Mouse (Mus musculus) heart, adult 11 months (tissue): ENCODE data around the gene Ttn.
"Not testable (repeated sequence)": the region's sequence is repeated elsewhere in the genome, so short reads cannot be mapped to it uniquely, and the experiment has no call there.

Experiments used
- DNase-seq: peaks from one replicate; pipeline ENCODE4 v3.0.0; 2022

Ttn gene

DNA sequence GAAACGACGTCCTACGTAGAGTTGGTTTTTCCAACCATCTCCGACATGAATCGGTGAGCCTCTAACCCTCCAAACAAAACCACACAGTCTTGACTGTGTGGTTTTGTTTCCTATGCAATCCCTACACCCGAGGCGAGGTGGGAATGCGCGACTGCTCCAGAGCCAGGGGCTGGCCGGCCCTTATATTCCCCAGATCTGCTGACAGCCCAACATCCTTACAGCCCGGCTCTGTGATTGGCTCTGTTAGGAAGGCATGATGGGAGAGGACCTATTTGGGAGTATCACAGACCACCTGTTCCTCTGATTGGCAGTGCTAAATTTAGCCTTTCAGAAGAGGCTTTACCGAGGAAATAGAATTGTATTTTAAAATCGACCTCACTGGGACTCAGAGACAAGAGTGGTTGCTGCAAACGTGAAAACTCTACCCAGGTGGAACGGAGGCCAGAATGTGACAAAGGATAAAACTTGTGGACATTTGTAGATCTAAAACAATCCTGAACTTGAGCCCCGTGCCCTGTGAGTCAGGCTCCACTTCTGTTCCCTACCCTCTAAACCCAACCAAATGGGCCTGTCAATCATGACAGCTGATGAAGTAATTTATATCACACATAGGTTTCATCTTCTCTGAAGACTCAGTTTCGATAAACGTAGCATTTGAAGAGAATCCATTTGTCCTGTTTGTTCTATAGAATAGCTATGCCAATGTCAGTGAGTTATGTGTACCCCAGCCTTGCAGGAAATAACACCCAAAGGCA, at the start of gene Ttn:
Gene Ttn (minus strand): TSS at position 157 of the 755 bp plus-strand sequence.
- DNase-seq, result peak; percentile 98

DNA sequence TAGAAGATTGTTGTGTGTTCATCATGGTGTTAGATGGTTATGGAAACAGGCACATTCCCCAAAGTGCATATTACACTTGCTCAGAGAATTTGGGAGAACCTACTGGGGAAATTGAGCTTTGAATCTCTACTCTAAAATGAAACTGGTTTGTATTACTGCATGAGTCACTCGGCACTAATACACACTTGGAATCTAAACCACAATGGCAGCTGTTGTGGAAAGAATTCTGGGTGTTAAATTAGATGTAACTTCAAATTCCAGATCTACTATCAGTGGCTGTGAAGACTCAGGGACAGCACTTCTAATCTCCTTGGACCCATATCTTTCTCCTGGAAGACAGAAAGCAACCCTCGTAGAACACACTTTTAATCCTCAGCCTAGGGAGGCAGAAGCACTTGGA, 38.3 kb upstream of the Ttn start:
- peak; percentile 34 for DNase-seq

DNA sequence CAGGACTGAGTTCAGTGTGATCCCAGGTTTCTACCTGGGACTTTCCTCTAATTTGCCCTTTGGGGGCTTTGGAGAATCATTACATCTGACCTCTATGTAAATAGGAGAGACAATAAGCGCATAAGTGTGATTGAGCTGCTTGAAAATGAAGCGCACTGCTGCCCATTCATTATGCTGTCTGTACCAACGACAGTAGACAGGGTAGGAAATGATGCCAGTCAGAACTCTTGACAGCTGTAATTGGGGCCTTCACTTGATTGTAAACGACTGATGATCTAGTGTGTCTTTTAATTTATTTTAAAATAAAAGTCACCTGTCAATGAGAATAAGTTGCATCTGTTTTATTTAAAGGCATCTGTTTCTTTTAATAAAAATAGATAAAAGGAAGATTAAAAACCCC, 35.4 kb upstream of the Ttn start:
- DNase-seq, result no peak

DNA sequence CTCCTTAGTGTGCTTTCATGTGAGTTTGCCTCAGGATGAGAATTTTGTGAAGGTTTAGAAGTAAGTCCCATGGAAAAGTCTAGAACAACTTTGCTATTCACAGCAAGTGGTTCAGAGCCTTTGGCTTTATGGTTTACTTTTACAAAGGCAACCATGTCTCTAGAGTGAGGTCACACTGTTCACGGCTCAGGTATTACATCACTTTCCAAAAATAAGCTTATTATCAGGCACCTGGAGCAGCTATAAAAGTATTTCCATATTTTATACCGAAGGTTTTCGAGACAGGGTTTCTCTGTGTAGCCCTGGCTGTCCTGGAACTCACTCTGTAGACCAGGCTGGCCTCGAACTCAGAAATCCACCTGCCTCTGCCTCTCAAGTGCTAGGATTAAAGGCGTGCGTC, 31.1 kb upstream of the Ttn start:
- not testable (repeated sequence) for DNase-seq

DNA sequence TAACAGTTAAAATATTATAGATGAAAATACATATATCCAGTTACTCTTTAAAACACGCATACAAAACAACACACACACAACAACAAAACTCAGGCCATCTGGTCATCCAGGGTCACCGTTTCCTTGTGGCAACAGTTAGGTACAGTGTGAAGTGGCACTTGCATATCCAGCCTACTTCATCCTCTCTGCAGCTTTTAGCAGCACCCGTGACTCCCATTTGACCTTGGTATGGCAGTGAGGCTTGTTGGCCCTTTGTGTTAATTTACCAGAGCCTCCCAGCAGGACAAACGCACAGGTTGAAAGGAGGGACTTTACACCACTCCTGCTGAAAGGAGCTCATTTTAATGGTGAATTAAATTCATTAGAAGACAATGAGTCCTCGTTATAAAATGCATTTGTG, 29.6 kb upstream of the Ttn start:
- DNase-seq, result peak; percentile 96

DNA sequence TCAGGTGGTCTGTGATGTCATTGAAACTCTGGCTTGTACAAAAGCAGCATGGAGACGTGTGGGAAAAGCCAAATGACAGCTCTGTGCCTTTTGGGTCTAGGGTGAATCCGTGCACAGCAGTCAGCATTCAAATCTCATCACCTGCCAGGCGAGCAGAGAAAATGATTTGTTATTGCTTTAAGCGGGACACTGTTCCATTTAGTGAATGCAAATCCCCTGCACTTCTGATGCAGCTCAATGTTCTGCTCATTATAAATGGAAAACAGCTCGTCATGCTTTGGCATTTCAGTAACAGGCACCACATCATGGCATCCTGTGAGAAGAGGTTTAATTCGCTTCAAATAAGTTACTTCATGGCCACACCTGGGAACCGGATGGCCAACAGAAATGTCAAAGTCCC, 24.7 kb upstream of the Ttn start:
- no peak for DNase-seq

DNA sequence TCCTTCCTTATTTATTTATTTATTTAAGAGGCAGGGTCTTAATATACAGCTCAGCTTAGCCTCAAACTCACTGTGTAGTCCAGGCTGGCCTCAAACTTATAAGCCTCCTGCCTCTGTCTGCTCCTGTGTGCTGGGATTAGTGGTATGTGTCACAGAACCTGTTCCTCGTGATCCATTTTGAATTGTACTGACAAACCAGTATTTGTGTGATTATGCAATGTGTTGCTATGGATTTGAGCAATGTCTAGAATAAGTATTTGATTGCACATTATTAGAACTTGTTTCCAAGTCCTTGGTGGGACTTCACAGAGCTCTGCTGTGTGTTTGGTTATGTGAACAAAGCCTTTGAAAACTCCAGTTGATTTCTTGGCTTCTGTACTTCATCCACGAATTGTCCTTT, 20.8 kb upstream of the Ttn start:
- no peak for DNase-seq

DNA sequence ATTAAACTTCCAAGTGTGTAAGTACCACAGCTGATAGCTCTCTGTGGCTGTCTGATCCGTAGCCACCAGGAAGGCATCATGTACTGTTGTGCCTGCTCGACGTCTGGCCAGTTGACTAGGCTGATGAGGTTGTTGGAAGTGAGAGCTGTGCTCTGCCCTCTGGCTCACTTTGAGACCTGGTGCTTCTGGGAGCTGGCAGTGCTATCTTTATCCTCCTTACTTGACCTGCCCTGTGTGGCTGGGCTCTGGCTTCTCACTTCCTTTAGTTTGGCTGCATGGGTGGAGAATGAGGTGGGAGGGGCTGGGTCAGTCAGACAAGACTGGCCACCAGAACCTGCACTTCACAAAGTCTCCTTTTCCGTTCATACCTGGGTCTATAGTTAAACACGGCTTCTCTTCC, 16.0 kb upstream of the Ttn start:
- DNase-seq, result peak; percentile 98

DNA sequence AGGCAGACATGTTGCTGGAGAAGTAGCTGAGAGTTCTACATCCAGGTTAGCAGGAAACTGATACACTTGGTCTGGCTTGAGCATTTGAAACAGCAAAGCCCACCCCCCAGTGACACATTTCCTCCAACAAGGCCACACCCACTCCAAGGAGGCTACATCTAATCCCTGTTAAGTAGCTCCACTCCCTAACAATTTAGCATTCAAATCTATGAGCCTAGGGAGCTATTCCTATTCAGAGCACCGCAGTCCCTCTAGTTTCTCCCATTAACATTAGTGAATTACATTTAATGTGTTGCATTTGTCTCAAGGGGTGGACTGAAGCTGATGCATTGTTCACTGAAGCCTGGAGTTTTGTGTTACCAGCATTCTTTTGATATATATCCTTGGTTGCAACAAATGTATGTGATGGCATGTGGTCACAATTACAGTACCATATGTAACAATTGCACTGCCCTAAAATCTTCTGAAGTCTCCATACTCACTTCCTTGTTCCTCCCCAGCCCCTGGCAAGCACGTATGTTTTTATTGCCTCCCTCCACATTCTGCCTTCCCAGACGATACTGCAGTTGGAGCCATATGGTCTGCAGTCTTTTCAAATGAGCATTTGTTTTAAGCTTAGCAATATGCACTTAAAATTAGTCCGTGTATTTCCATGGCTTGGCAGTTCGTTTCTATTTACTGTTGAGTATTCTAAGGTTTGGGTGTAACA, 10.3 kb upstream of the Ttn start:
- no peak for DNase-seq

DNA sequence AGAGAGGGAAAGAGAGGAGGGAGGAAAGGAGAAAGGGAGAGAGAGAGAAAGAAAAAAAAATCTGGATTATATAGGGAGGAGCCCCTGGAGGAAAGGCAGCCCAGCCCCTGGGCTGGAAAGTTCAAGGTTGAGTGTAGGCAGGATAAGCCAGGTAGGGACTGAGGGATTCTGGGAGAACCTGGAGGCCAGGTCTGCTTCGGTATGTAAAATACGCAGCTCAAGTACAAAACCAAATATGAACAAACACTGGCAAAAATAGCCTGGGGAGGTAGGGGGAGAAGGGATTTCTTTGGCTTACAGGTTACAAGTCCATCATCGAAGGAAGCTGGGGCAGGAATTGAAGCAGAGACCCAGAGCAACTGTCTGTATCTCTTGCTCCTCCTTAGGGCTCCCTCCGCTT, 5.0 kb upstream of the Ttn start:
- DNase-seq, result peak; percentile 22

DNA sequence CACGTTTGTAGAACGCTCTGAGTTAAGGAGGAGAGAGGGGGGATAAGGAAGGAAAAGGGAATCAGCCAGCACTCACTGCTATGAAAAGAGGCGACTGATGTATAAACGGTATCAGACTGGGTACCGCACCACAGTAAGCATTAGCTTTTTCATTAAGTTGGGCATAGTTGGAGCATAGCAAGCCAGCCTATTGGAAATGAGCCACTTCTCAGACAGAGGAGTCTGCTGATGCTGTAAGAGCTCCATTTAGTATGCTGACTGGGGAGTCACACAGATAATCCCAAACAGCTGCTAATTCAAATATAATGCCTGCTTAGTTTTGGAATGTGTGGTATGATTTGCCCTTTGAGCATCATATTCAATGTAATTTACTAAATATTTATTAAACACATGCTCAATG, 2.0 kb upstream of the Ttn start:
- no peak for DNase-seq

DNA sequence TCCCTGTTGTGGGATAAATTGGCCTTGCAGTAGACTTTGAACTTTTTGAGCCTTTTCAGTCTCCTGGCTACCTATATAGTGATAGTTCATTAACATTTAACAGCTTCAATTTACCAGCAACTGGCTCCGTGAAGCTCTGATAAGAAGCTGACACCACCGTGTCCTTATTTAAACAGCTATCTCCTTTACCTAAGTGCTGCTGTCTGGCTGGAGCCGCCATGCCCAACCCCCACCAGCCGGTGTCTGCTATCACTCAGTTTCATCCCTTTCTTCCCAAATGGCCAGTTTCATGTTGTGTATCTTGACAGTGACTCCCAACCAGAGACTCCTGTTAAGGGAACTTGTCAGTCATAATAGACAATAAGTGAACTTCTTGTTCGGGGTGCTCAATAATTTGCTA, 1.3 kb upstream of the Ttn start:
- peak; percentile 84 for DNase-seq

DNA sequence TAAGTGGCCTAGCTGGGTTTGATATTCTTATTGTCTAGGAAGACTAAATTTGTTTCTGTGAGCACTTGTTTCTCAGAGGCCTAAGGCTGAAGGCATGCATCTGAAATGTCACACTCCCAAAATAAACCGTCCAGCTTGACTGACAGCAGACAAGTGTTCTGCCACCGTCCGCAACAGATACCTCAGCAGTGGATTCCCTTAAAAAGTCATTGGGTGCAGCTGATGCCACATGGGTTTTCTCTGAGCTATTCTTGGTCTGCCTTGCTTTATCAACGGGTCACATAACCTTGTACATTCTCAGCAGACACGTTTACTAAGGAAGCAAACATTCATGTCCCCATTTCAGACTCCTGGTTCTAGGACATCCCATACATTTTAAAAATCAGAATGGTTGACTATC, 630 bp downstream of the Ttn start:
- DNase-seq, result peak; percentile 96

DNA sequence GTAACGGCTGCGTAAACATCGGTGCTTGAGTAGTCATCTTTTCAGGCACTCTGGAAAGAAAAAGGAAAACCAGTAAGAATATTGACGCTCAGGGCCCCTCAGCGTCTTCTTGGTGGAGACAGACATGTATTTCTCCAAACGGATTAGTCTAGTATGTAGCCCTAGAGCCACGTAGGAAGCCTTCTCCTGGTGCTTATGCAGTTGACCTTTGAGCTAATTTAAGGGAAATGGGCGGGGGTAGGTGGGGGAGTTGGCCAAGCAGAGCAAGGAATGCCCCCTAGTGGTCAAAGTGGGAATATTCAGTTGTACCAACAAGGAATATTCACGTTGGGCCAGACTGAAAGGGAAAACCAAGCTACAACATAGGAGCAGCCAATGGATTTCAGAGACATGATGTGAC, 2.2 kb downstream of the Ttn start:
- peak; percentile 92 for DNase-seq

DNA sequence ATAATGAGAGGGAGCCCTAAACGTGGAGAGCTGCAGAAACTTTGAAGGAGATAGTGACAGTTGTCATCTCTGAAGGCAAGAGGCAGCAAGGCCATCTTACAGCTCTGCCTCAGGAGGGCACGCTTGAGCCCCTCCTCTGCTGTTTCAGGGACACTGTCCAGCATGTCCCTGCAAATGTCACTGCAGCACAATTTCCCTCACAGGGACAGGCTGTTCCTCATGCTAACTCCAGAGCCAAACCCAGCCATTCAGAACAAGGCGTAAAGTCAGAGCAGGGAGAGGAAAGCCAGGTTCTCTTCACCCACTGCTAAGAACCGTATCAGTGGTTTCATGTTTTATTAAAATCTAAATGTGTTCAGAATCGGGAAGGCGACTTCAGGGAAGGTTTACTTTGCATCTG, 4.7 kb downstream of the Ttn start:
- peak; percentile 92 for DNase-seq

DNA sequence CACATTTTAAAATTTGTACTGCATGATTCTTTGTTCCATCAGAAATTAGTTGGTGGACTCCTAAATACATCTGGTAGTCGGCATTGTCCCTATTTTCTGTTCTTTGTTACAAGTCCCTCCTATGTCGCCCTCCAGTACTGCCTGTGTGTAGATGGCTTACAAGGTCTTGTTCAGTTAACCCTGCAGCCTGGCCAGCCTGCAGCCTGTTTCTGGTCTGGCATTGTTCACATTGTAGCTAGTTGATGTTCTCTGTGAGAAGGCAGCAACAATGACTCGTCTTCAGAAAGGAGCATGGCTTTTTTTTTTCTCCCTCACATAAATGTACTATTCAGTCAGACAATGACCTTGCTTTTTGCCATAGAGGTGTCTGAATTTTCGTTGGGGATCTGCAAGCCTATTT, 10.3 kb downstream of the Ttn start:
- DNase-seq, result peak; percentile 69

DNA sequence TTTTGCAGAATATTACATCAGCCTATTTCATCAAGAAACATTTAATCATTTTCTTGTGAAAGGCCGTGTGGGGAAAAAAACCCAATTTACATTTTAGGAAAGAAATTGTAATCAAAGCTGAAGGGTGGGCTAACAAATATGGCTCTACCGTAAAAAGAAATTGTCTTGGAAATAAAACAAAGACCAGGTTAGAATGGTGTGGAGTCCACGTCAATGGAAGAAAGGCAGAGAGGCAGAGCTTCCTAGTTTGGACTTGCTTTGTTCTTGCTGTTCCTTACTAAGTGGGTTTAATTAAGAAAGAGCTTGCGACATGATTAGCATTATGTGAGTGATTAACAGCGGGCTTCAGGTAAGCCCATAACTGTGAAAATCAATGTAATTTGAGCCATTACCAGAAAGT, 11.3 kb downstream of the Ttn start:
- peak; percentile 55 for DNase-seq

DNA sequence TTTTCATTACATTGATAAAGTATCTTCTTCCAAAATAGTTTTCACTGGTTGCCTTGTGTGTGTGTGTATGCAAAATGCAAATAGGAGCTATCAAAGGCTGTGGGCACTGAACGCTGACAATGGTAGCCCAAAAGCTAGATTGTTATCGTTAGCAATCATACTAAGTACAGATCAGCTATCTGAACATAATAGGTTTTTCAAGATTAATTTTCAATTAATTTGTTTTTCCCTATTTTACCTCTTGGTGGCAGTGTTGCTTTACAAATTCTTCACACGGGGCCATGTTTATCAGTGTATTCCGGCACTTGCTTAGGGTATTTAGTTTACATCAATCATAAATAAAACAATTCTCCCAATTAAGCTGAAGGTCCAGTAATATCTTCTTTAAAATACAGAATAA, 11.7 kb downstream of the Ttn start:
- peak; percentile 33 for DNase-seq

DNA sequence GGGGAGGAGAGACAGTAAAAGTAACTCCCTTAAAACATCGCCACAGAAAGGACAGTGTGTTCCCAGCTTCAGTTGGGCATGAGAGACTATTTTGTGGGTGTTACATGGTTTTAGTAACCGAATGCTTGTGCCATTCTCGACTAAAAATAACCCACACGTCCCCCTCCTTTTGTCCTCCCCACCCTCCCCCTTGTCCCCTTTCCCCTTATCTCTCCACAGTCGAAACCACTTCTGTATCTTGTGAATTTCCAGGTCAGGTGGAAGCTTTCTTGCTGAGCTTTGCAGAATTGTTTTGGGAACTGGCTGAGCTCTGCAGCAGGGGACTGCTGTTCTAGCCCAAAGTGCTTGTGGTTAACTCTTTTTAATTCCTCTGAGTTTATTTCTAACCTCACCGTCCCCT, 12.1 kb downstream of the Ttn start:
- peak; percentile 90 for DNase-seq

DNA sequence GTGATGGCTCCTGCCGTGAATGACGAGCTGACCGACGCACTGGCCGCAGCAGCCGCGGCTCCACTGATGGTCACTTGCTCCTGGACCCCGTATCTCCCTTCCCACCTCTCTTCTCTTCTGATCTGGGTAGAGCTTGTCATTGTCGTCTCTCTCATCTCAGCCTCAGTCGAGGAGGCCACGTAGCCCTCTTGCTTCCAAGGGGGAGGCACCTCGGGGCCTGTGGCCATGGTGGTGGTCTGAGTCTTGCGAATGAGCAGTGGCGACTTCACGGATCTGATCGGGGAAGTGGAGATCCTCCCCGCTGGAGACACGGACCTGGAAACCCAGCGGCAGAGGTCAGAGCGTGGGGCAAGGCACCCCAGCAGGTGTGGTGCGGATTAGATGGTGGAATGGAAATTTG, 12.7 kb downstream of the Ttn start:
- DNase-seq, result peak; percentile 81

DNA sequence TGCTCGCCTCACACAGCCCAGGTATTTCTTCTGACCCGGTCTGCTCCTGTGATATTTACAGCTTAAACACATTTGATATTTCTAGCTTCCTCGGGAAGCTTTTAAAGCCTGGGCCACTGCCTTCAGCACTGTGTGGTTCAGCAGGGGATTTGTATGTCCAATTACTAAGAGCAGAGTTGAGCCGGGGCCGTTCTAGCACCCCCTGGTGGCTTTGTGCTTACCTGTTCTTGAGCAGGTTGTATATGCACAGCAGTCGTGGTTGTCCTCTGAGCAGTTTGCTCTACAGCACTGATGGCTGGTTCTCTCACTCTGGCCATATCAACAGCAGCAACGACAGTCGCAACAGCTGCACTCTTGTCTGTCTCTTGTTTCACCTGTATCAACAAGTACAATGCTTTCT, 13.4 kb downstream of the Ttn start:
- DNase-seq, result peak; percentile 91

DNA sequence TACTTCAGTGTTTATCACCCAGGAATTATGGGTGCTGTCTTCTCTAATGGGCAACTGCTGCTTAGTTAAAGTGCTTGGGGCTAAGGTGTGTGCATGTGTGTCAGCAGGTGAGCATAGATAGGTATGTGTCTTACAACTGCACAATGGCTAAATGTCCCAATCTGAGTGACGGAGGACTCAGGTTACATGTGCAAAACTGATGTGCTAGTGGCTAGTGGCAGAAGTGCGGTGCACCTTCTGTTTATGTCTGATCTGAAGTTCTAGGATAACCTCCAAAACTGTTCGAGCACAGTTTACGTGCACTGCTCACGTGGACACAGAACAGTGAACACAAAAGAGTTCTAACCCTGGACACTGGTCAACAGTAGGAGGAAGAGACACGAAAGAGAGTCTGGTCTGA, 15.8 kb downstream of the Ttn start:
- DNase-seq, result peak; percentile 72

DNA sequence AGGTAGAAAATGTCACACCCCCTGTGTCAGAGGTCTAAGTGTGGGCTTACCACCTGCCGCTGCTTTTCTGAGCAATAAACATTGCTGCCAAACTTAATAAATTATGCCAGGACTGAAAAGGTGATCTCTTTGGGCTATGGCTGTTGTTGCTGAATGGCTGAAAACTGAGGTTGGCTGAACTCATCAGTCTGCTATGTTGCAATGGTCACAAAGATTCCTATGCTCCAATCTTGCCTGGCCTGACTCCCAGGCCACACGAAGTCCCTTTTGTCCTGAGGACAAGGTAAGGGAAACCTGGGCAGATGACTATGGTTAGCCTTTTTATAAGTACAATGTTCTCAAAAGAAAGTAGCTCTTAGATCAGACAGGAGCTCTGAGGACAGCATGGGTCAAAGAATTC, 16.3 kb downstream of the Ttn start:
- no peak for DNase-seq

DNA sequence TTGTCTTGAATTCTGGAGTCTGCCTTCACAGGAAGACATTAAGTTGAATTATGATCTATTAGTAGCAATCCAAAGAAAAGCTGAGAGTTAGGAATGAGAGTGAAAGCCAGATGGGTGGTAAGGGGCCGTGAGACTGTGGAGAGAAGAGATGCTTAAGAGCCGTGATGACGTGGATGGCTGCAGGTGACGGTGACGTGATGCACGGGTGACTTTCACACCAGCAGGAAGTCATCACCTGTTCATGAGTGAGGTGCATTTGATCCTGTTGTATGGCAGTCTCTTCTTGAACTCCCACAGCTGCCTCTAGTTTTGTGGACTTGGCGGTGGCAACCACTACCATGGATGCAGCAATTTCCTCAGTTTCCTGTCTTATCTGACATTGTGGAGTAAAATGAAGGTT, 16.8 kb downstream of the Ttn start:
- no peak for DNase-seq

DNA sequence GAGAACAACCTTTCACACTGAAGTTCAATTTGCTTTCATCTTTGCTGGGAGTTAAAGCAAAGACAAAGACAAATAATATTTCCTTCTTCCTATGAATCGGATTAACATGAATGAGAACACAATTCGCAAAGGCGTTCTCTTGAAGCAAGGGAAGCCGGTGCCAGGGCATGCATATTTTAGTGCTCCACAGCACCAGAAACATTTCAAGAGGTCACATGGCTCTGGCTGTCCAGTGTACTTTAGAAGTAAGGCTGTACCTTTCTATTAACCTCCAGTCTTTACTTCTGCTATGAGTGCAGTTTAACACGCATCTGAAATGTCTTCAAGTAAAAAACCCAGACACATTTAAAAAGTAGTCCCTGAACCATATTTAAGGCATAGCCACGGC, 20.3 kb downstream of the Ttn start:
- no peak for DNase-seq
